37 mouse cellular contexts compared by ENCODE assay signal in the genomic region with DNA sequence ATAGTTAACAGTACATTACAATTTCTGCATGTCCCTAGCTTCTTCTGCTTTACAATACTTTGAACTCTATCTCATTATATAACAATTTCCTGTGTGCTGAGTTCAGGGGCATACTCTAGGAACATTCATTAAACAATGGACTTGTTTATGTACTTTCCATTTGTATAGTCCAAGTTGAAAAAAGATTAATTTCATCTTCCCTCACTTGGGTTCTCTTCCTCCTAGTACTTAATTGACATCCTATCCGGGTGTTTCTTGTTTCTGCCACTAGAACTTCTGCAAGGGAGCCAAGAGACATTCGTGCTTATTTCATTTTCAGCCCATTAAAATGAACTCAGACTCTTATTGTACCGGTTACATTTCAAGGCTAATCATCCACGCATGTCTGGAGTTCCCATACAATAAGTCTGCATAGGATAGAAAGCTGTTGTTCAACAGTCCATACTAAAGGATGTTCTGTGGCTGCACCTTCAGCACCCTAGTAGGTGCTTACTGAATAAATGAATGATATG. TPM values are rescaled to one million over a fixed set of nuclear protein-coding genes. Genes with fewer than 3 reads are reported as not detected.
"Had no signal": no experiment of that assay in that cellular context is flagged by ENCODE, and none has a peak within 500 bp of the region (broad histone marks: within the 10 kb centered on the region; RNA-seq: fewer than 3 reads in every experiment).

No protein-coding gene starts in this region.

- H3K9ac ChIP-seq: forebrain, postnatal 0 days; heart, embryonic 12.5 days; hindbrain, embryonic 12.5 days; hindbrain, embryonic 14.5 days; intestine, embryonic 15.5 days; limb, embryonic 12.5 days had no signal

- H3K4me3 ChIP-seq: heart, embryonic 10.5 days; heart, embryonic 12.5 days; hindbrain, embryonic 10.5 days; hindbrain, embryonic 12.5 days; intestine, embryonic 15.5 days; layer of hippocampus, adult 2 months; left cerebral cortex, adult 2 months; limb, embryonic 10.5 days; limb, embryonic 12.5 days had no signal

- DNase-seq: forebrain, postnatal 0 days; gastrocnemius, postnatal 10 days; gastrocnemius, postnatal 25 days; heart, adult 18-20 months; heart, postnatal 10 days; heart, postnatal 4 days; kidney, adult 18-20 months; kidney, adult 8-10 months; kidney, postnatal 10 days; kidney, postnatal 25 days; kidney, postnatal 4 days had no signal

- H3K4me2 ChIP-seq: heart, embryonic 12.5 days; hindbrain, embryonic 12.5 days; hindbrain, embryonic 14.5 days; intestine, embryonic 15.5 days; limb, embryonic 12.5 days had no signal

- H3K27ac ChIP-seq: heart, embryonic 10.5 days; hindbrain, embryonic 10.5 days; hindbrain, embryonic 12.5 days; hindbrain, embryonic 14.5 days; intestine, embryonic 15.5 days; layer of hippocampus, adult 2 months; left cerebral cortex, adult 2 months; limb, embryonic 10.5 days; limb, embryonic 12.5 days had no signal

- H3K27me3 ChIP-seq: heart, embryonic 12.5 days; hindbrain, embryonic 12.5 days; intestine, embryonic 15.5 days; limb, embryonic 12.5 days had no signal

- ATAC-seq: forebrain, postnatal 0 days; hindbrain, embryonic 16.5 days; inflammation-experienced regulatory T-cells, adult 6 months; intestine, embryonic 15.5 days; intestine, postnatal 0 days had no signal

- H3K9me3 ChIP-seq: heart, embryonic 10.5 days; heart, embryonic 12.5 days; hindbrain, embryonic 10.5 days; hindbrain, embryonic 12.5 days; intestine, embryonic 15.5 days; limb, embryonic 10.5 days; limb, embryonic 12.5 days had no signal

- H3K4me1 ChIP-seq: heart, embryonic 10.5 days; heart, embryonic 12.5 days; hindbrain, embryonic 10.5 days; hindbrain, embryonic 12.5 days; intestine, embryonic 15.5 days; limb, embryonic 10.5 days; limb, embryonic 12.5 days had no signal

- H3K36me3 ChIP-seq: intestine, embryonic 15.5 days had no signal

RNA-seq across cellular contexts. Expression of a gene that starts 55.6 kb away (rescaled TPM):
- total RNA-seq: gastrocnemius, adult 18-20 months; granulocyte monocyte progenitor cell, adult 5-6 weeks had no signal
- polyA plus RNA-seq: forebrain, postnatal 0 days had no signal

RNA-seq across cellular contexts. Expression of a gene that starts 56.0 kb away (rescaled TPM):
- total RNA-seq: forebrain, postnatal 0 days; gastrocnemius, adult 18-20 months; gastrocnemius, postnatal 10 days; gastrocnemius, postnatal 25 days; gastrocnemius, postnatal 4 days; granulocyte monocyte progenitor cell, adult 5-6 weeks; heart, adult 18-20 months; heart, adult 8-10 months; heart, postnatal 10 days; heart, postnatal 25 days; heart, postnatal 4 days; layer of hippocampus, adult 2 months; layer of hippocampus, postnatal 10 days; layer of hippocampus, postnatal 25 days; left cerebral cortex, adult 2 months; left cerebral cortex, postnatal 14 days; left cerebral cortex, postnatal 36 days had no signal
- polyA plus RNA-seq: forebrain, postnatal 0 days; heart, embryonic 10.5 days; heart, embryonic 12.5 days; heart, embryonic 14.5 days; heart, embryonic 16.5 days; hindbrain, embryonic 10.5 days; hindbrain, embryonic 12.5 days; hindbrain, embryonic 14.5 days; hindbrain, embryonic 16.5 days; inflammation-experienced regulatory T-cells, adult 6 months; intestine, embryonic 15.5 days; intestine, postnatal 0 days; kidney, embryonic 14.5 days; kidney, embryonic 16.5 days; limb, embryonic 10.5 days; limb, embryonic 12.5 days had no signal
